ENCODE assay signal across 9 mouse cellular contexts in the genomic region with DNA sequence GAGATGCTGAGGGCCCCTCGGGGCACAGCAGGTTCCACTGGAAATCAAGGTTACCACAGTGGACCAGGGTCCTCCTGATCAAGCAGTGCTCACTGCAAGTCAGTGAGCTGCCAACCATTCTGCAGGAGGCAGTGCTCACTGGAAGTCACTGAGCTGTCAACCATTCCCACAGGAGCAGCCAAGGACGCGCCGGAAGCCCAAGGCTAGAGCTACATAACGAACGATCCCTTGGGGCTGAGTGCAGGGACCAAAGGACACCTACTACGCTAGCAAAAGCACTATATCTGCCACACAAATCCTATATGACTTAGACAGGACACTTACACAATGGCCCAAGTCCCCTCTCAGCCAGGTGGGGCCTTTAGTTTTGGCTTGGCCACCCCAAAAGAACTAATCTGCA. TPM values are rescaled to one million over a fixed set of nuclear protein-coding genes. Genes with fewer than 3 reads are reported as not detected.
DNase-seq lines count a peak whose midpoint lies in the region; ATAC-seq and TF ChIP-seq lines count a peak whose summit lies in the region.
"Had no signal": no experiment of that assay in that cellular context is flagged by ENCODE, and none has a peak within 500 bp of the region (broad histone marks: within the 10 kb centered on the region; RNA-seq: fewer than 3 reads in every experiment).

No protein-coding gene starts in this region.

- no peak for ATAC-seq in lung, embryonic 14.5 days (ENCODE audit: insufficient read depth)
- ATAC-seq in embryonic facial prominence, embryonic 13.5 days (ENCODE audit: insufficient number of reproducible peaks, insufficient read depth, low FRiP score, low TSS enrichment, low read depth): no peak
- ATAC-seq in intestine, embryonic 15.5 days: no peak
- ATAC-seq in cerebellum, adult (ENCODE audit: insufficient number of reproducible peaks, low FRiP score, low TSS enrichment): no peak

- no peak overlapping the region for H3K4me3 ChIP-seq in lung, embryonic 14.5 days (ENCODE audit: low read depth, low read length)
- no peak overlapping the region for H3K4me3 ChIP-seq in lung, adult 2 months (replicated peaks; ENCODE audit: extremely low read depth, low read depth, low read length)
- no peak overlapping the region for H3K4me3 ChIP-seq in embryonic facial prominence, embryonic 13.5 days
- no peak overlapping the region for H3K4me3 ChIP-seq in intestine, embryonic 15.5 days (replicated peaks)

- TF ChIP-seq POLR2A in lung, adult 2 months (IDR thresholded peaks at IDR 0.05; ENCODE audit: borderline replicate concordance, extremely low read depth, low read depth, low read length): no peak

- peaks cover 25% of the 10 kb centered on the region for H3K4me1 ChIP-seq in lung, embryonic 14.5 days (ENCODE audit: insufficient read depth)
- H3K4me1 ChIP-seq in lung, adult 2 months (ENCODE audit: control insufficient read depth, insufficient read depth, low read length): peaks cover 31% of the 10 kb centered on the region
- peaks cover 58% of the 10 kb centered on the region for H3K4me1 ChIP-seq in embryonic facial prominence, embryonic 13.5 days
- H3K4me1 ChIP-seq in intestine, embryonic 15.5 days (replicated peaks): peaks cover 42% of the 10 kb centered on the region

- H3K27me3 ChIP-seq in lung, embryonic 14.5 days (ENCODE audit: insufficient read depth, low read length): no peaks in the 10 kb centered on the region
- no peaks in the 10 kb centered on the region for H3K27me3 ChIP-seq in embryonic facial prominence, embryonic 13.5 days
- no peaks in the 10 kb centered on the region for H3K27me3 ChIP-seq in intestine, embryonic 15.5 days (replicated peaks)

- TF ChIP-seq CTCF in lung, embryonic 14.5 days (IDR thresholded peaks at IDR 0.05; ENCODE audit: low read depth): no peak
- no peak for TF ChIP-seq CTCF in lung, adult 2 months (IDR thresholded peaks at IDR 0.05; ENCODE audit: insufficient read depth, low read length)

- no peaks in the 10 kb centered on the region for H3K9me3 ChIP-seq in lung, embryonic 14.5 days (ENCODE audit: low read depth, low read length)
- no peaks in the 10 kb centered on the region for H3K9me3 ChIP-seq in embryonic facial prominence, embryonic 13.5 days
- no peaks in the 10 kb centered on the region for H3K9me3 ChIP-seq in intestine, embryonic 15.5 days

- DNase-seq in lung, embryonic 14.5 days: peak; percentile 38
- no peak for DNase-seq in lung, adult 2 months
- peak; percentile 37 for DNase-seq in lung, postnatal 36 days
- no peak for DNase-seq in gastrocnemius, postnatal 25 days
- DNase-seq in urinary bladder, postnatal 4 days (ENCODE audit: low spot score in 2 of 2): no peak
- DNase-seq: right cerebral cortex, postnatal 25 days had no signal

- no peaks in the 10 kb centered on the region for H3K36me3 ChIP-seq in lung, embryonic 14.5 days (ENCODE audit: insufficient read depth)
- H3K36me3 ChIP-seq in embryonic facial prominence, embryonic 13.5 days: peaks cover 4% of the 10 kb centered on the region; the same call in 1 of the 2 replicates
- H3K36me3 ChIP-seq in intestine, embryonic 15.5 days: no peaks in the 10 kb centered on the region

- H3K9ac ChIP-seq in lung, embryonic 14.5 days: no peak overlapping the region; the same call in 1 of the 2 replicates
- H3K9ac ChIP-seq in embryonic facial prominence, embryonic 13.5 days: no peak overlapping the region
- 0 out of 2 replicates have a peak overlapping the region, but pooled peaks have one; percentile 17 for H3K9ac ChIP-seq in intestine, embryonic 15.5 days

- peak overlapping the region; percentile 41 for H3K4me2 ChIP-seq in lung, embryonic 14.5 days
- H3K4me2 ChIP-seq in embryonic facial prominence, embryonic 13.5 days: 0 out of 2 replicates have a peak overlapping the region, but pooled peaks have one; percentile 37
- 0 out of 2 replicates have a peak overlapping the region, but pooled peaks have one; percentile 34 for H3K4me2 ChIP-seq in intestine, embryonic 15.5 days (replicated peaks)

- peak overlapping the region; percentile 89 for H3K27ac ChIP-seq in lung, embryonic 14.5 days (ENCODE audit: low read depth)
- peak overlapping the region; percentile 81; the same call in 1 of the 2 replicates for H3K27ac ChIP-seq in embryonic facial prominence, embryonic 13.5 days
- H3K27ac ChIP-seq in intestine, embryonic 15.5 days: peak overlapping the region; percentile 83

- 65% methylated on average over 7 of the region's 7 CpGs for whole genome bisulfite sequencing in lung, embryonic 14.5 days
- WGBS in lung, adult 2 months: 71% methylated on average over 7 of the region's 7 CpGs
- 79% methylated on average over 7 of the region's 7 CpGs for WGBS in embryonic facial prominence, embryonic 13.5 days
- 77% methylated on average over 7 of the region's 7 CpGs for WGBS in intestine, embryonic 15.5 days

RNA-seq across cellular contexts. Expression of a gene that starts 5.6 kb away (rescaled TPM):
- polyA plus RNA-seq in lung, embryonic 14.5 days (2014; fragmentation: Nextera tagmentation; extraction: Ambion mirVana): 9.3 and 11.4 TPM in 2 replicates
- 85.8 and 87.8 TPM in 2 replicates for polyA plus RNA-seq in lung, adult 2 months (2012; rRNA removed)
- polyA plus RNA-seq in embryonic facial prominence, embryonic 13.5 days (2015; fragmentation: Nextera tagmentation; extraction: Ambion mirVana): 7.3 and 7.9 TPM in 2 replicates
- 5.2 and 5.4 TPM in 2 replicates for polyA plus RNA-seq in intestine, embryonic 15.5 days (2015; fragmentation: Nextera tagmentation; extraction: Ambion mirVana)
- 10 to 100 TPM; 24.6 to 28.2 TPM for total RNA-seq in gastrocnemius, postnatal 25 days (2021)

RNA-seq across cellular contexts. Expression of a gene that starts 27.4 kb away (rescaled TPM):
- 40.3 and 40.9 TPM in 2 replicates for polyA plus RNA-seq in lung, embryonic 14.5 days (2014; fragmentation: Nextera tagmentation; extraction: Ambion mirVana)
- polyA plus RNA-seq in lung, adult 2 months (2012; rRNA removed): 36.3 and 41.4 TPM in 2 replicates
- 47.5 and 47.6 TPM in 2 replicates for polyA plus RNA-seq in embryonic facial prominence, embryonic 13.5 days (2015; fragmentation: Nextera tagmentation; extraction: Ambion mirVana)
- polyA plus RNA-seq in intestine, embryonic 15.5 days (2015; fragmentation: Nextera tagmentation; extraction: Ambion mirVana): 39.9 and 41.9 TPM in 2 replicates
- total RNA-seq in gastrocnemius, postnatal 25 days (2021): 10 to 100 TPM; 10.8 to 12.6 TPM

Comparison
In these comparisons a context has a peak if more than half of its experiments do, and no peak if none do; other contexts are left out.
1. DNase-seq: peak in lung, embryonic 14.5 days (single experiment) and lung, postnatal 36 days (single experiment); none in lung, adult 2 months (single experiment), gastrocnemius, postnatal 25 days (single experiment) and urinary bladder, postnatal 4 days (0 of 2).
2. Peak in every context shown above with its lines, with median percentiles within 50 percentile points of each other: H3K27ac ChIP-seq and H3K4me2 ChIP-seq.